Mouse (Mus musculus) MEL (cell line): ENCODE results near the gene Trex1. TPM values are rescaled to one million over a fixed set of nuclear protein-coding genes. Genes with fewer than 3 reads are reported as not detected.

ENCODE experiments used
- DNase-seq: peaks from one replicate; pipeline ENCODE4 v3.0.0; 2011; ENCODE audit warnings: low read depth, low spot score
- H3K27ac ChIP-seq: 2 replicates; pipeline ENCODE4 v1.5.1; 2012; ENCODE audit warnings: low read depth, mild to moderate bottlenecking, control low read depth, low read length, moderate library complexity; ENCODE audit not compliant: control insufficient read depth
- H3K27me3 ChIP-seq, 2 experiments: fragments of 150-350 bp in 1 of 2; sonication (generic) in 1 of 2; 2 replicates each; pipeline ENCODE4 v1.6.1; 2012; ENCODE audit warnings: low read length in 2 of 2, mild to moderate bottlenecking in 2 of 2, improper control_type of control experiment in 1 of 2, moderate library complexity in 1 of 2; ENCODE audit not compliant: insufficient read depth in 2 of 2, control insufficient read depth in 1 of 2
- H3K36me3 ChIP-seq, 2 experiments: 2 replicates each; pipeline ENCODE4 v1.6.1; 2012 to 2014; ENCODE audit warnings: low read length in 2 of 2, improper control_type of control experiment in 1 of 2, inconsistent platforms in 1 of 2, mild to moderate bottlenecking in 1 of 2; ENCODE audit not compliant: insufficient read depth in 2 of 2, control insufficient read depth in 1 of 2
- H3K4me1 ChIP-seq, 2 experiments: fragments of 150-350 bp in 1 of 2; sonication (generic) in 1 of 2; 2 replicates each; pipeline ENCODE4 v1.6.1; 2012; ENCODE audit warnings: low read length in 2 of 2, improper control_type of control experiment in 1 of 2, mild to moderate bottlenecking in 1 of 2; ENCODE audit not compliant: insufficient read depth in 2 of 2, control insufficient read depth in 1 of 2
- H3K4me3 ChIP-seq, 2 experiments: fragments of 150-350 bp in 1 of 2; sonication (generic) in 1 of 2; 2 replicates each; pipeline ENCODE4 v1.5.1; 2012; ENCODE audit warnings: low read depth in 2 of 2, low read length in 2 of 2, mild to moderate bottlenecking in 2 of 2, moderate library complexity in 2 of 2, control low read depth in 1 of 2, improper control_type of control experiment in 1 of 2; ENCODE audit not compliant: control insufficient read depth in 1 of 2, insufficient read depth in 1 of 2
- H3K79me2 ChIP-seq: 2 replicates; pipeline ENCODE4 v1.6.1; 2012; ENCODE audit warnings: mild to moderate bottlenecking, low read length, moderate library complexity; ENCODE audit not compliant: control insufficient read depth, poor library complexity, insufficient read depth
- H3K9ac ChIP-seq: 2 replicates; pipeline ENCODE4 v1.6.1; 2012; ENCODE audit warnings: low read depth, mild to moderate bottlenecking, control low read depth, low read length, moderate library complexity; ENCODE audit not compliant: control insufficient read depth, poor library complexity, severe bottlenecking
- H3K9me3 ChIP-seq: fragments of 150-350 bp; sonication (generic); replicated peaks from 2 replicates; pipeline ENCODE4 v1.6.1; 2012; ENCODE audit warnings: mild to moderate bottlenecking, low read length, improper control_type of control experiment, moderate library complexity; ENCODE audit not compliant: insufficient read depth
- CHD1 ChIP-seq: IDR thresholded peaks from 2 replicates; pipeline ENCODE4 v1.6.1; 2012; ENCODE audit warnings: low read depth, mild to moderate bottlenecking, inconsistent platforms, low read length, improper control_type of control experiment
- CTCF ChIP-seq, 3 experiments: IDR thresholded peaks in 2 of 3; conservative IDR thresholded peaks in 1 of 3; 2 replicates each; pipeline ENCODE4 v1.5.1; 2011 to 2012; ENCODE audit warnings: low read length in 3 of 3, low read depth in 2 of 3, mild to moderate bottlenecking in 2 of 3, improper control_type of control experiment in 1 of 3, inconsistent platforms in 1 of 3, mixed read lengths in 1 of 3, moderate library complexity in 1 of 3; ENCODE audit not compliant: control insufficient read depth in 1 of 3, insufficient read depth in 1 of 3, poor library complexity in 1 of 3, severe bottlenecking in 1 of 3
- ELF1 ChIP-seq: IDR thresholded peaks from 2 replicates; pipeline ENCODE4 v1.6.1; 2014; ENCODE audit warnings: low read depth, mild to moderate bottlenecking, inconsistent platforms, low read length, improper control_type of control experiment, moderate library complexity
- EP300 ChIP-seq, 2 experiments: IDR thresholded peaks; 2 replicates each; pipeline ENCODE4 v1.6.1; 2011; ENCODE audit warnings: improper control_type of control experiment in 2 of 2, low read length in 2 of 2, low read depth in 1 of 2, mild to moderate bottlenecking in 1 of 2
- ETS1 ChIP-seq: IDR thresholded peaks from 2 replicates; pipeline ENCODE4 v1.6.1; 2012; ENCODE audit warnings: low read depth, mild to moderate bottlenecking, inconsistent platforms, low read length, improper control_type of control experiment, moderate library complexity
- GATA1 ChIP-seq: IDR thresholded peaks from 2 replicates; pipeline ENCODE4 v1.6.1; 2011; ENCODE audit warnings: low read depth, low read length, improper control_type of control experiment
- HCFC1 ChIP-seq: IDR thresholded peaks from 2 replicates; pipeline ENCODE4 v1.6.1; 2012; ENCODE audit warnings: low read depth, mild to moderate bottlenecking, inconsistent platforms, low read length, improper control_type of control experiment, moderate library complexity
- JUND ChIP-seq: IDR thresholded peaks from 2 replicates; pipeline ENCODE4 v1.6.1; 2011; ENCODE audit warnings: low read depth, mild to moderate bottlenecking, improper control_type of control experiment, low read length
- KAT2A ChIP-seq: conservative IDR thresholded peaks from 2 replicates; pipeline ENCODE4 v1.6.1; 2012; ENCODE audit warnings: low read depth, low read length, improper control_type of control experiment, inconsistent platforms
- MAX ChIP-seq: IDR thresholded peaks from 2 replicates; pipeline ENCODE4 v1.6.1; 2011; ENCODE audit warnings: low read length, improper control_type of control experiment
- MAZ ChIP-seq: IDR thresholded peaks from 2 replicates; pipeline ENCODE4 v1.6.1; 2012; ENCODE audit warnings: low read depth, mild to moderate bottlenecking, inconsistent platforms, low read length, improper control_type of control experiment
- MEF2A ChIP-seq: IDR thresholded peaks from 2 replicates; pipeline ENCODE4 v1.6.1; 2014; ENCODE audit warnings: low read depth, mild to moderate bottlenecking, inconsistent platforms, low read length, improper control_type of control experiment; ENCODE audit not compliant: poor library complexity, insufficient replicate concordance, severe bottlenecking; ENCODE audit errors: extremely low read depth
- MXI1 ChIP-seq: IDR thresholded peaks from 2 replicates; pipeline ENCODE4 v1.6.1; 2011; ENCODE audit warnings: mild to moderate bottlenecking, low read depth, low read length, improper control_type of control experiment
- NELFE ChIP-seq: IDR thresholded peaks from 2 replicates; pipeline ENCODE4 v1.6.1; 2011; ENCODE audit warnings: low read depth, low read length, improper control_type of control experiment
- RAD21 ChIP-seq: IDR thresholded peaks from 2 replicates; pipeline ENCODE4 v1.6.1; 2011; ENCODE audit warnings: mild to moderate bottlenecking, low read depth, low read length, improper control_type of control experiment
- SMC3 ChIP-seq: IDR thresholded peaks from 2 replicates; pipeline ENCODE4 v1.6.1; 2011; ENCODE audit warnings: low read depth, low read length, improper control_type of control experiment
- TAL1 ChIP-seq: IDR thresholded peaks from 2 replicates; pipeline ENCODE4 v1.6.1; 2012; ENCODE audit warnings: mild to moderate bottlenecking, inconsistent platforms, low read length, moderate library complexity, mixed read lengths
- TCF12 ChIP-seq: IDR thresholded peaks from 2 replicates; pipeline ENCODE4 v1.6.1; 2014; ENCODE audit warnings: low read depth, mild to moderate bottlenecking, inconsistent platforms, low read length, improper control_type of control experiment, moderate library complexity
- UBTF ChIP-seq: IDR thresholded peaks from 2 replicates; pipeline ENCODE4 v1.6.1; 2012; ENCODE audit warnings: low read depth, mild to moderate bottlenecking, inconsistent platforms, low read length, improper control_type of control experiment, moderate library complexity, borderline replicate concordance; ENCODE audit not compliant: insufficient read depth
- USF1 ChIP-seq: IDR thresholded peaks from 2 replicates; pipeline ENCODE4 v1.6.1; 2014; ENCODE audit warnings: low read depth, mild to moderate bottlenecking, inconsistent platforms, low read length, improper control_type of control experiment, moderate library complexity
- ZNF384 ChIP-seq: IDR thresholded peaks from 2 replicates; pipeline ENCODE4 v1.6.1; 2012; ENCODE audit warnings: low read depth, mild to moderate bottlenecking, inconsistent platforms, low read length, improper control_type of control experiment
- polyA plus RNA-seq, 2 experiments: library from polyadenylated mRNA; stranded (reverse) in 1 of 2; unstranded in 1 of 2; fragments of >175 nt in 1 of 2; fragments of >200 nt in 1 of 2; gene quantifications; 2 replicates each; pipeline versions ENCODE4 v1.2.1 to v1.2.4; 2012; ENCODE audit warnings: low replicate concordance in 2 of 2, low read depth in 1 of 2; ENCODE audit not compliant: insufficient read length in 2 of 2, insufficient read depth in 1 of 2, missing spikeins in 1 of 2
- total RNA-seq: library from RNA; depleted of rRNA; stranded (reverse); fragments of 300-350 nt; gene quantifications from 2 replicates; pipeline ENCODE4 v1.2.3, GENCODE M21; 2012

Gene Trex1
- total and polyA plus RNA-seq, 3 experiments: 8.9 to 17.0 TPM; not detected in 1

DNA sequence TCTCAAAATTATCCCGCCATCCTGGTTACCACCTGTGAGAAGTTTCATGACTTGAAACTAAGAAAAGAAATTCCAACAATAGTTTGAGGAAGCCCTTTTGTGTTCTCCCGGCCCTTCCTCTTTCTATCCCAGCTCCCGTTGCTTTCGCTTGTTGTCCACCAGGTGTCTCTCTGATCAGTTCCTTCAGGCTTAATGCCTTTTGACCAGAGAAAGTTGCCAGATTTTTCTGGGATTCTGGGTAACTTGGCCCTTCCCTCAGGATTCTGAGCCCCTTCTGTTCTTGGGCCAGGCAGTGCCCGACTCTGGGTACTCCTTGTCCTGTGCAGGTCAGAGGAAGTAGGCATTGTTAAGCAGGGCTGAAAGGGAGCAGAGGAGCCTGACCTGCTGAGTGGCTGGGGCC, 28.5 kb upstream of the Trex1 start:
- H3K27me3 ChIP-seq: no peaks in the 10 kb centered on the region
- no peaks in the 10 kb centered on the region; a peak in 1 of 4 replicates for H3K36me3 ChIP-seq
- no peak for DNase-seq

DNA sequence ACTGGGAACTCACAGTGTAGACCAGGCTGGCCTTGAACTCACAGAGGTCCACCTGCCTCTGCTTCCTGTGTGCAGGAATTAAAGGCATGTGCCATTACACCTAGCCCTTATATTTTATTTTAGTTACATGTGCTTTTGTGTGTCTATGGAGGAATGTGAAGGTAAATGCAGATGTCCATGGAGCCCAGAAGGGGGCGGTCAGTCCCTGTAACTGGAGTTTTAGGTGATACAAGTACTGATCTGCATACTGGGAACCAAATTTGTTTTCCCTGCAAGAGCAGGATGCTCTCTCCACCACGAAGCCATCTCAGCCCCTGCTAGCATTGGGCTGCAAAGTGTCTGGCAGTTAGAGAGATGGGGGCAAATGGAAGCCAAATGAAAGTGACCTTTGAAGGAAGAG, 25.4 kb upstream of the Trex1 start:
- peaks cover 0 to 6% of the 10 kb centered on the region in 2 experiments; a peak in 3 of 4 replicates for H3K36me3 ChIP-seq
- H3K9me3 ChIP-seq: no peaks in the 10 kb centered on the region
- no peaks in the 10 kb centered on the region for H3K27me3 ChIP-seq
- H3K79me2 ChIP-seq: peaks cover 37% of the 10 kb centered on the region
- peak; percentile 64 for DNase-seq
- no peak overlapping the region for H3K27ac ChIP-seq
- no peak overlapping the region for H3K9ac ChIP-seq
- H3K4me1 ChIP-seq: peaks cover 0 to 9% of the 10 kb centered on the region in 2 experiments; a peak in 2 of 4 replicates
- TF ChIP-seq MAX: 0 out of 2 replicates have a peak, but pooled peaks have one; percentile 42
- no peak for TF ChIP-seq USF1
- peak; percentile 35 for TF ChIP-seq RAD21
- peak; percentile 33 to 59 (median 36); a peak in 4 of 6 replicates for TF ChIP-seq CTCF (IDR thresholded peaks at IDR 0.05 in 2 of 3, conservative IDR thresholded peaks at IDR 0.05 in 1 of 3; ENCODE audit: control insufficient read depth in 1 of 3, insufficient read depth in 1 of 3, low read depth in 2 of 3, low read length in 3 of 3, poor library complexity in 1 of 3, severe bottlenecking in 1 of 3)
- H3K4me3 ChIP-seq: no peak overlapping the region

More for the DNA sequence above, 28.5 kb upstream of the Trex1 start:
- Histone ChIP-seq H3K4me1 (peaks cover 0 to 5% of the 10 kb centered on the region in 2 experiments; a peak in 2 of 4 replicates), H3K4me3 (no peak overlapping the region), H3K79me2 (peaks cover 14% of the 10 kb centered on the region), H3K27ac (no peak overlapping the region), H3K9me3 (no peaks in the 10 kb centered on the region), H3K9ac (no peak overlapping the region)
- no peak for TF ChIP-seq EP300 (IDR thresholded peaks at IDR 0.05; ENCODE audit: low read depth in 1 of 2, low read length in 2 of 2)
- peak in 2 of 3 experiments; percentile 20 to 25; a peak in 2 of 6 replicates for TF ChIP-seq CTCF (IDR thresholded peaks at IDR 0.05 in 2 of 3, conservative IDR thresholded peaks at IDR 0.05 in 1 of 3; ENCODE audit: control insufficient read depth in 1 of 3, insufficient read depth in 1 of 3, low read depth in 2 of 3, low read length in 3 of 3, poor library complexity in 1 of 3, severe bottlenecking in 1 of 3)
- no peak for TF ChIP-seq UBTF
- peak; percentile 15; the same call in 1 of the 2 replicates for TF ChIP-seq SMC3
- TF ChIP-seq HCFC1: no peak
- TF ChIP-seq CHD1: no peak
- TF ChIP-seq, all 39 proteins: peak for 2

- peak within 1 kb of the TSS; percentile 75 for H3K27ac ChIP-seq
- H3K9ac ChIP-seq: peak within 1 kb of the TSS; percentile 74
- peak; percentile 97 for DNase-seq
- H3K9me3 ChIP-seq: no peaks in the 10 kb centered on the region
- H3K4me3 ChIP-seq: peak within 1 kb of the TSS; percentile 56 to 82
- H3K36me3 ChIP-seq: peaks cover 4 to 6% of the 10 kb centered on the region in 2 experiments; a peak in 3 of 4 replicates
- H3K4me1 ChIP-seq: peaks cover 0 to 9% of the 10 kb centered on the region in 2 experiments; a peak in 2 of 4 replicates
- H3K27me3 ChIP-seq: no peaks in the 10 kb centered on the region
- peaks cover 37% of the 10 kb centered on the region for H3K79me2 ChIP-seq
- TF ChIP-seq TAL1: no peak
- TF ChIP-seq UBTF: no peak
- peak; percentile 88 for TF ChIP-seq NELFE
- no peak; the same call in 1 of the 2 replicates for TF ChIP-seq ETS1
- no peak for TF ChIP-seq USF1
- peak; percentile 89 for TF ChIP-seq HCFC1
- no peak for TF ChIP-seq MEF2A
- TF ChIP-seq KAT2A: peak; percentile 47; the same call in 1 of the 2 replicates
- no peak for TF ChIP-seq EP300 (IDR thresholded peaks at IDR 0.05; ENCODE audit: low read depth in 1 of 2, low read length in 2 of 2)
- no peak for TF ChIP-seq ZNF384
- no peak for TF ChIP-seq JUND
- no peak; the same call in 1 of the 2 replicates for TF ChIP-seq TCF12
- TF ChIP-seq MAX: peak; percentile 42
- TF ChIP-seq ELF1: peak; percentile 91
- TF ChIP-seq MAZ: peak; percentile 50; the same call in 1 of the 2 replicates
- peak; percentile 65 for TF ChIP-seq MXI1
- TF ChIP-seq GATA1: no peak
- TF ChIP-seq CHD1: no peak
Measured at GRCm38 (mm10) chr9:109082124-109082800, 22.7 kb upstream of the Trex1 start, which contains the start of the genes Ccdc51 and Tma7. Ccdc51 (plus strand) TSS chr9:109082493. Tma7 (minus strand) TSS chr9:109082587.
